Mouse (Mus musculus) forebrain, embryonic 16.5 days (tissue): ENCODE results near the gene Btbd6. TPM values are rescaled to one million over a fixed set of nuclear protein-coding genes. Genes with fewer than 3 reads are reported as not detected.

Experiments used
- ATAC-seq: fragments of 200-750 bp; cut with Nextera tagmentation; 2 replicates; pipeline ENCODE4 v1.8.0; 2017; ENCODE audit warnings: mild to moderate bottlenecking, moderate library complexity
- H3K27ac ChIP-seq: fragments of 300-500 bp; sonication (generic); 2 replicates; pipeline ENCODE4 v1.5.1; 2014; ENCODE audit warnings: low read length, control low read depth
- H3K27me3 ChIP-seq: fragments of 300-500 bp; sonication (generic); replicated peaks from 2 replicates; pipeline ENCODE4 v1.6.1; 2014; ENCODE audit warnings: low read length; ENCODE audit not compliant: control insufficient read depth, insufficient read depth
- H3K36me3 ChIP-seq: fragments of 300-500 bp; sonication (generic); 2 replicates; pipeline ENCODE4 v1.6.1; 2014; ENCODE audit not compliant: control insufficient read depth, insufficient read depth
- H3K4me1 ChIP-seq: fragments of 300-500 bp; sonication (generic); replicated peaks from 2 replicates; pipeline ENCODE4 v1.6.1; 2014; ENCODE audit warnings: low read length; ENCODE audit not compliant: control insufficient read depth, insufficient read depth
- H3K4me2 ChIP-seq: fragments of 300-500 bp; sonication (generic); 2 replicates; pipeline ENCODE4 v1.6.1; 2014; ENCODE audit warnings: mild to moderate bottlenecking, low read length, control low read depth
- H3K4me3 ChIP-seq: fragments of 300-500 bp; sonication (generic); replicated peaks from 2 replicates; pipeline ENCODE4 v1.5.1; 2014; ENCODE audit warnings: mild to moderate bottlenecking, low read length, control low read depth
- H3K9ac ChIP-seq: fragments of 300-500 bp; sonication (generic); replicated peaks from 2 replicates; pipeline ENCODE4 v1.6.1; 2014; ENCODE audit warnings: low read depth, low read length, control low read depth
- H3K9me3 ChIP-seq: fragments of 300-500 bp; sonication (generic); 2 replicates; pipeline ENCODE4 v1.6.1; 2016; ENCODE audit warnings: low read length; ENCODE audit not compliant: control insufficient read depth
- WGBS: fragments of 180-500 bp; shearing (Covaris S2); extraction: QIAGEN DNeasy Blood & Tissue Kit; methylation state at CpG from one replicate; pipeline ENCODE4 v1.1.7; 2014; 5-methylcytosine and 5-hydroxymethylcytosine counted together
- polyA plus RNA-seq: library from polyadenylated mRNA; unstranded; fragments of >200 nt; fragmentation: Nextera tagmentation; extraction: Ambion mirVana; gene quantifications from 2 replicates; pipeline ENCODE4 v1.2.1, GENCODE M21; 2015

The Btbd6 gene
- polyA plus RNA-seq, 1 experiment from 2014 or later = 49.7 TPM

DNA sequence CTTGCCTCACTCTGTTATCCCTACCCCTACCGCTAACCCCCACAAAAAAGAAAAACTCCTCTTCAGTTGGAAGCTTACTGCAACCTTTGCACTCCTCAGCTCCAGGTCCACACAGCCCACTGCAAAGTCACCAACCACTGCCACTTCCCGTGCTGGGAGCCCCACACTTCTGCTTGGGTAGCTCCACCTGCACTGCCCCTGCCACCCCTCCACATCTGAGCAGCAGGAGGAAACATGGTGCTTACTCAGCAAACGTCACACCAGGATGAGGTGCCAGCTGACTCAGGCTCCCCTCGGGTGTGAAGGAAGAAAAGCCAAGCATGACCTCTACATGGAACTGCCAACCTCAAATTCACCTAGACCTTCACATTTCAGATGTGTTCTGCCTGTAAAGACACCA lies 17.9 kb downstream of the Btbd6 start:
- 75% methylated on average over 4 of the region's 4 CpGs for WGBS

DNA sequence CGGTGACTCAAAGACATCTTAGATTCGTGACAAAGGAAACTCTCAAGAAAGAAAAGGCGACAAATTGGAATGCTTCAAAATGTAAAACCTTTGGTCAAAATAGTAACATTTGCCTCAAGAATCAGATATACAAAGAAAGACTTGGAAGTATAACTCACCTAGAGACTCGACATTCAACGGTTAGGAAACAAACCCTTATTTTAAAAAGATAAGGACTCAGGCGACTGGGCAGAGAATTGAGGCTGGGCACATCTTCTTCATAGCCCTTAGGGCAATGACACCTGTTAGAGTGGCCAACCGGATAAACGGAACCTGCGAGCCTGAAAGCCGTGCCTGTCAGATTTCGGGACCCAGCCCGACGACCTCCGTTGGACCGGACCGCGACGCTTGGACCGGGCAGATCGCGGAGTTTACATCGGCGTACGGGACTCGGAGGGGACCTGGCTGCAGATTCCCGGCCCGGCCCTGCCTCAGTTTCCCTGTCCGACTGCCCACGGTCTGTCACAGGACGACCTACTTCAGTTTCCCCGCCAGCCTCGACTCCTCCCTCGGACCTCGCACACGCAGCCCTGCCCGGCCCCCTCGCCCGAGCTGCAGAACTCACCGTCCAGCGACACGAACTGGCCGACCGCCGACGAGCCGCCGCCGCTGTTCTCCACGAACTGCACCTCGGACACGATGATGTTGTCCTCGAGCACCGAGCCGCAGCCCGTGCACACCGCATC lies 23.4 kb downstream of the Btbd6 start:
- no peak for ATAC-seq
- Histone ChIP-seq H3K4me1 (peaks cover 18% of the 10 kb centered on the region), H3K4me3 (peak overlapping the region; percentile 92), H3K36me3 (no peaks in the 10 kb centered on the region), H3K27me3 (no peaks in the 10 kb centered on the region), H3K9ac (peak overlapping the region; percentile 97), H3K4me2 (peak overlapping the region; percentile 93), H3K27ac (peak overlapping the region; percentile 94), H3K9me3 (no peaks in the 10 kb centered on the region)
- under 1% methylated on average over 56 of the region's 56 CpGs for WGBS

More for the DNA sequence above, 17.9 kb downstream of the Btbd6 start:
- H3K4me2 ChIP-seq = no peak overlapping the region
- ATAC-seq = no peak
- H3K27me3 ChIP-seq = no peaks in the 10 kb centered on the region
- no peak overlapping the region for H3K4me3 ChIP-seq
- H3K9me3 ChIP-seq = no peaks in the 10 kb centered on the region
- peaks cover 13% of the 10 kb centered on the region for H3K4me1 ChIP-seq
- no peak overlapping the region for H3K27ac ChIP-seq
- H3K9ac ChIP-seq = no peak overlapping the region
- no peaks in the 10 kb centered on the region for H3K36me3 ChIP-seq

DNA sequence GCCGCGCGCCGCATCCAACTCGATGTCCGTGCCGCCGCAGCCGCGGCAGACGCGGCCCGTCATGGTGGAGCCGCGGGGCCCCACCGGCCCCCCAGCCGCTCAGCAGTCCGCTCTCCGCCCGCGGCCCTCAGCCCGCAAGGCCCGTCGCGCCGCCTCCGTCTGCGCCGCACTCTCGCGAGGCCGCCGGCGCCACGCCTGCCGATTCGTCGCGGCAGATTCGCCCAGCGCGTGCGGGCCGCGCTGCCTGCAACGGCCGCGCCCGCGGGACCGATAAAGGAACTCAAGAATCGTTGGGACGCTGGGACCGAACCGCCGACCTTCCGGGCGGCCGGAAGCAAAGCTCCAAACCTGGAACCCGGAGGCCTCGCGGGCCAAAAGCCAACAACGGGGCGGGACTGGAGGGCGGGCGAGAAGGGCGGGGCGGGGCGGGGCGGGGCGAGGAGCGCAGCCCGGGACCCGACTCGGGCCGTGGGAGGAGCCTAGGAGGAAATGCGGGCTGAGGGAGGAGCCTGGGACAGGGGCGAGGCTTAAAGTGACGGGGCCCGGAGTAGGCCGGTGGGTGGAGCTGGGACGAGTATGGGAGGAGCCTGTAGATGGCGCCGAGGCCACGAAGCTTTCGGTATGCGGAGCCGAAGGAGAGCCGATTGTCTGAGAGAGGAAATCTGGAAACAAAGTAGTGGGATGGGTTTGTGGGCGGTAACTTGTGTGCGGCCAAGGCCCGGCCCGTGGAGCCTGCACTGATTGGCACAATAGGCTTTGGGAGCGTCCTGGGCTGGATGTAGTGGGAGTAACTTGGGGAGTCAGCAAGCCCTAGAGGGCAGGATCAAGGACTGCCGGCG lies 24.2 kb downstream of the Btbd6 start, which contains the start of gene Brf1:
Gene Brf1 (minus strand): TSS at position 411 of the 839 bp plus-strand sequence.
- H3K27me3 ChIP-seq = no peaks in the 10 kb centered on the region
- under 1% methylated on average over 79 of the region's 96 CpGs for WGBS
- peak within 1 kb of the TSS; percentile 92 for H3K4me3 ChIP-seq
- no peaks in the 10 kb centered on the region for H3K9me3 ChIP-seq
- peak within 1 kb of the TSS; percentile 94 for H3K27ac ChIP-seq
- ATAC-seq = peak; percentile 98
- peak within 1 kb of the TSS; percentile 97 for H3K9ac ChIP-seq
- no peaks in the 10 kb centered on the region for H3K36me3 ChIP-seq
- H3K4me1 ChIP-seq = peaks cover 18% of the 10 kb centered on the region
- peak within 1 kb of the TSS; percentile 93 for H3K4me2 ChIP-seq

DNA sequence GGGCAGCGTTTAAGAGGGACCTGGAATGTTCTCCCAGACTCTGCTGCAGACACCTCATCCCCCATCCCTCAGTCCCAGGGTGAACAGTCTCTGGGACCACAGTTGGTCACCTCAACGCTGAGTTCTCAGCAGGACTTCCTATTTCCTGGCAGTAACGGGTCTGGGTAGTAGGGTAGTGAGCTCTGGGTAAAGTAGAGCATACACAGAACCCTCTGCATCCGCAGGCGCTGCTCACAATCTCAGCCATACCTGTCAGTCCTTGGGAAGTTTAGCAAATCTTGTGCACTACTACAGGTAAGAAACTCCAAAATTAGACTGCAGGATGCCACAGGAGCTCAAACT lies 24.8 kb downstream of the Btbd6 start:
- H3K4me2 ChIP-seq = peak overlapping the region; percentile 65
- peak overlapping the region; percentile 92 for H3K4me3 ChIP-seq
- no peaks in the 10 kb centered on the region for H3K36me3 ChIP-seq
- no peaks in the 10 kb centered on the region for H3K27me3 ChIP-seq
- WGBS = 7% methylated on average over 5 of the region's 5 CpGs
- H3K9ac ChIP-seq = peak overlapping the region; percentile 97
- no peak for ATAC-seq
- H3K27ac ChIP-seq = peak overlapping the region; percentile 94
- peaks cover 18% of the 10 kb centered on the region for H3K4me1 ChIP-seq
- no peaks in the 10 kb centered on the region for H3K9me3 ChIP-seq

DNA sequence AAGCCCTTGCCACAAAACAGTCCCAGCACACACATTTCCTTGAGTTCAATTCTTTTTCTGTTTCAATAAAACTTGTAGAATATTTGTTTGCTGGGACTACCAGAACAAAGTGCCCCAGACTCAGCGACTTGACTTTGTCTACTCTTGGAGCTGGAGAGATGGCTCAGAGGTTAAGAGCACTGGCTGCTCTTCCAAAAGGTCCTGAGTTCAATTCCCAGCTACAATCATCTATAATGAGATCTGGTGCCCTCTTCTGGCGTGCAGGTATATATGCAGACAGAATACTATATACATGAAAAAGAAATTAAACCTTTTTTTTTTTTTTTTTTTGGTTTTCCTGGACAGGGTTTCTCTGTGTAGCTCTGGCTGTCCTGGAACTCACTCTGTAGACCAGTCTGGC lies 26.4 kb downstream of the Btbd6 start:
- Histone ChIP-seq H3K27ac (no peak overlapping the region), H3K9ac (no peak overlapping the region), H3K4me3 (no peak overlapping the region), H3K9me3 (no peaks in the 10 kb centered on the region), H3K4me2 (no peak overlapping the region), H3K27me3 (no peaks in the 10 kb centered on the region), H3K4me1 (peaks cover 18% of the 10 kb centered on the region), H3K36me3 (no peaks in the 10 kb centered on the region)
- WGBS = 42% methylated on average over 2 of the region's 2 CpGs
- no peak for ATAC-seq

DNA sequence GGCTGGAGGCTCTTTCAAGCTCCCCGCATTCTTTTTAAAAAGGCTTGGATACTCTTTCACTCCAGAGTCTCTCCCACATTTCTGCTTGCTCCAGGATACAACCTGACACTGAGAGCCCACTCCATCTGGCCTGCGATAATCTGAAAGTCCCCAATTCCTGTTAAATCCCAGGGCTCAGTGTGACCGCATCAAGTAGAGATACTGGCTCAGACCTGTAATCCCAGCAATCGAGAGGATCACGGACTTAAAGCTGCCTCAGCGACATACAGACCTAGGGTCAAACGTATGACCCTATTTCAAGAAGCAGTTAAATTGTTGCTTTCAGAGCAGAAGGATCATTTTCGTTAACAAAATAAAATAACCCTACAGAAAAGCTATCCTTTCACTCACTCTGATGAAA lies 27.7 kb downstream of the Btbd6 start:
- Histone ChIP-seq H3K9ac (no peak overlapping the region), H3K27ac (no peak overlapping the region), H3K9me3 (no peaks in the 10 kb centered on the region), H3K4me3 (no peak overlapping the region), H3K27me3 (no peaks in the 10 kb centered on the region), H3K4me1 (peaks cover 7% of the 10 kb centered on the region), H3K36me3 (no peaks in the 10 kb centered on the region), H3K4me2 (no peak overlapping the region)
- WGBS = 85% methylated on average over 8 of the region's 8 CpGs
- ATAC-seq = no peak

DNA sequence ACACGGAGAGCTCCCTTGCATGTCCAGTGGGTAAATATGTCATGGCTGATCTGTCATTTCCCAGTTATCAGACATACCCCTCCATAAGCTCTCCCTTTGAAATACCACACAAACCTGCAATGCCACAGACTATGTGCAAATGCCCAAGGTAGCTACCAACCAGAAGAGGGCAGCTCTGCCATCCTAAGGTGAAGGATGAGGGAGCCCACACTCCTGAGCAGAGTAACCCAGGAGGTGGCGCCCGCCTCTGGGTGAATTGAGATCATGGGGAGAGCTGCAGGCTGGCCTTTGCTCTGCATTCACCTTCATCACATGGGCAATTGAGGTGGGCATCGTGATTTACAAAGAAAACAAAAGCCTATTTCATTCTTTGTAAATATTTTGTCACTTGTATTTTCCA lies 28.7 kb downstream of the Btbd6 start:
- Histone ChIP-seq H3K9ac (no peak overlapping the region), H3K4me2 (no peak overlapping the region), H3K27me3 (no peaks in the 10 kb centered on the region), H3K27ac (no peak overlapping the region), H3K4me3 (no peak overlapping the region), H3K4me1 (peaks cover 3% of the 10 kb centered on the region), H3K36me3 (no peaks in the 10 kb centered on the region), H3K9me3 (no peaks in the 10 kb centered on the region)
- ATAC-seq = no peak
- 21% methylated on average over 4 of the region's 4 CpGs for WGBS

DNA sequence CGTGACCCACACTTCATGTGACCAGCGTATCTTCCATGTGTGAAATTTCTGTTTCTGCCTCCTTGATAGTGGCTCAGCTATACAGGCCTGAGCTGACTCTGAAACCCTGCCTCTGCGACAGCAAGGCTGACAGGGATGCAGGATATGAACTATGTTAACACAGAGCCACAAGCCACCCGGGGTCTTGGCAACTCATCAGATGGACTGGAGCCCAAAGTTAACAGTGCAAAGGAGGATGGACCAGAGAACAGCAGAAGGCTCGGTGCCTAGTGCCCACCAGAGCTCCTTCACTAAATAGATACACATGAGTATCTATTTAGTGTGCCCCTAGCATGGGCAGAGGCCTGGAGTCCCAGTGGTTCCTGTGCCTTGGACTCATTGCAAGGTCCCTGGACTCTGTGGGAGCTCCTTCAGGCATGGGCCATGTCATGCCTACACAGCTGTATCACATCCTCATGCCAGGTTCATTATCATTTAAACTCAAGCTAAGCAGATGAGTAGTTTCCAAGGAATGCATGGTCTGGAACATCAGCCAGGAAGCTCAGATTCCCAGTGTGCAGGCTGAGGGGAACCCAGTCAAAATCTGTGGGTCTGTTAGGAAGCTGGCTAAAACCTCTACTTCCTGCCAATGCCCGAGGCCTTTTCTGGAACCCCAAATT lies 35.5 kb downstream of the Btbd6 start:
- Histone ChIP-seq H3K27me3 (no peaks in the 10 kb centered on the region), H3K9ac (no peak overlapping the region), H3K4me1 (peaks cover 22% of the 10 kb centered on the region), H3K4me3 (no peak overlapping the region), H3K9me3 (no peaks in the 10 kb centered on the region), H3K27ac (no peak overlapping the region), H3K36me3 (no peaks in the 10 kb centered on the region), H3K4me2 (no peak overlapping the region)
- WGBS = 81% methylated on average over 6 of the region's 6 CpGs
- ATAC-seq = no peak

DNA sequence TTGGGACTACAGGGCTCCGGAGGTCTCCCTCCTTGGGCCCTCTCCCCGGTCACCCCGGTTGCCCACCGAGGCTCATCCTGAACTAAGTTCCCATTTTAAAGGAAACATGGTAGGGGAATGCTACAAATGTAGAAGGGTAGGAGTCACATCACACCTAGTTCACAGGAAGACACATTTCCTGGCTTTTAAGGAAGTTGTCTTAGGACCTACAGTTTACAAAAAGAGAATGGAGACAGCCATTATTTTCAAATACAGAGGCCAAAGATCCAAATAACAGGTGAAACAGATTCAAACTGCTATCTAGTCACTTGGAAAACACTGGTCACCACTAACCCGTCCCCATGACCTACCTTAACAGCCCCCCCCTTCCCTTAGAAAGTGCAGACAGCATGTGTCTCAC lies 36.2 kb downstream of the Btbd6 start:
- WGBS = 87% methylated on average over 5 of the region's 5 CpGs
- H3K27me3 ChIP-seq = no peaks in the 10 kb centered on the region
- H3K27ac ChIP-seq = no peak overlapping the region
- no peak overlapping the region for H3K9ac ChIP-seq
- no peak for ATAC-seq
- H3K4me1 ChIP-seq = peaks cover 27% of the 10 kb centered on the region
- H3K9me3 ChIP-seq = no peaks in the 10 kb centered on the region
- no peak overlapping the region for H3K4me2 ChIP-seq
- no peak overlapping the region for H3K4me3 ChIP-seq
- H3K36me3 ChIP-seq = no peaks in the 10 kb centered on the region
